Mouse (Mus musculus): ENCODE data around the gene Tns4. TPM values are rescaled to one million over a fixed set of nuclear protein-coding genes. Genes with fewer than 3 reads are reported as not detected.
A peak's percentile ranks its signal among the peaks of the same experiment; 100 is the strongest.

Tns4 gene
- polyA plus RNA-seq, 1 experiment, result not detected

DNA sequence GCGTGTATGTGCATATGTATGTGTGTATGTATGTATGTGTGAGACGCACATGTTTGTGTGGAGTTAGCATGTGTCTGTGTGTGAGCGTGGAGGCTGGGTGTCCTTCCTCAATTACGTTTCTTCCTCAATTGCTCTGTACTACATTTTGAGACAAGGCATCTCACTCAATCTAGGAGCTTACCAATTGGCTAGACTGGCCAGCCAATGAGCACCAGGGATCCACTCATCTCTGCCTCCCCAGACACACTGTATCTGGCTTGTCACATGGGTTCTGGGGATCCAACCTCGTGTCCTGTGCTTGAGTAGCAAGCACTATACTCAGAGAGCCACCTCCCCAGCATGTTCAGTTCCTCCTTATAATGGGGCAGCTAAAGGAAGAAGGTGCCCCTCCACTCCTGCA is 20.7 kb downstream of the Tns4 start:
- Histone ChIP-seq H3K27ac (ENCODE audit: insufficient read depth, low read depth, low read length) (no peak overlapping the region), H3K4me3 (ENCODE audit: insufficient read depth, low read depth, low read length) (no peak overlapping the region), H3K4me1 (ENCODE audit: control insufficient read depth, insufficient read depth, low read length) (peaks cover 4% of the 10 kb centered on the region)
- 94% methylated on average over 5 of the region's 5 CpGs for WGBS
- TF ChIP-seq POLR2A (IDR thresholded peaks at IDR 0.05; ENCODE audit: insufficient read depth, low read depth, low read length) (no peak), CTCF (IDR thresholded peaks at IDR 0.05; ENCODE audit: insufficient read depth, low read depth, low read length) (no peak)

DNA sequence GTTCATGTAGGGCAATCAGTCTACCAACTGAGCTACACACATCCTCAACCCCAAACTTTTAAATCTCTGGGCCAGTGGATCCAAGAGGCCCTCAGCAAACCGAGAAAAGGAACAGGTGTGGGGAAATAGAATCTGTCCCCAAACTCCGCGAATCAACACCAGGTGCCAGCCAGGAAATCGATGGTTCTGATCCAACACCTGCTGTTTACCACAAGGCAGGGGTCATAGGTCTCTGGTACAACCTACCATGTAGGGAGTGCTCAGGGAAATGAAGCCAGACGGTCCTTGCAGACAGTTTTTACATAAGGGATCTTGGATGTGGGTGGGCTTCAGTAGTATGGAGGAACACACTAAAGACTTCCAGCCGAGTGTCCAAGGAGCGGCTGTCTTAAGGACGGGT is 21.5 kb downstream of the Tns4 start:
- 93% methylated on average over 8 of the region's 8 CpGs for WGBS
- TF ChIP-seq CTCF (IDR thresholded peaks at IDR 0.05; ENCODE audit: insufficient read depth, low read depth, low read length), result no peak
- no peak for TF ChIP-seq POLR2A (IDR thresholded peaks at IDR 0.05; ENCODE audit: insufficient read depth, low read depth, low read length)
- H3K27ac ChIP-seq (ENCODE audit: insufficient read depth, low read depth, low read length), result no peak overlapping the region
- no peak overlapping the region for H3K4me3 ChIP-seq (ENCODE audit: insufficient read depth, low read depth, low read length)
- peaks cover 4% of the 10 kb centered on the region for H3K4me1 ChIP-seq (ENCODE audit: control insufficient read depth, insufficient read depth, low read length)

DNA sequence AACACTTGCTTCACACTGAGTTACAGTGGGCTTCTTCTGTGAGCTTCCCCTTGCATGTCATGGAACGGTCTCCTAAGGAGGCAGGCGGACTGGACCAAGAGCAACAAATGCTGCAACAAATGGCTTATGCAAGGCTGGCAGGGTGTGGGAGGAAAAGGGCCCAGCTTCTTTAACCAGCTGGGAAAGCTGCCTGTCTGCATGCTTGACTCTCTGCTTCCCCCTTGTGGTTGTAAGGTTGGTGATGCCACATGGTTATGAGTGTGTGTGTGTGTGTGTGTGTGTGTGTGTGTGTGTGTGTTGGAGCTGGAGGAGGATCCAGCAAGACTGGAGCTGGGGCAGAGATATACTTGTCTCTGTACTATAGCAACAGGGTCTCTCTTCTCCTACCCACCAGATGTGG is 23.1 kb downstream of the Tns4 start:
- Histone ChIP-seq H3K4me3 (ENCODE audit: insufficient read depth, low read depth, low read length) (no peak overlapping the region), H3K4me1 (ENCODE audit: control insufficient read depth, insufficient read depth, low read length) (peaks cover 4% of the 10 kb centered on the region), H3K27ac (ENCODE audit: insufficient read depth, low read depth, low read length) (no peak overlapping the region)
- 18% methylated on average over 2 of the region's 2 CpGs for WGBS
- peak; percentile 51; the same call in 1 of the 2 replicates for TF ChIP-seq CTCF (IDR thresholded peaks at IDR 0.05; ENCODE audit: insufficient read depth, low read depth, low read length)
- TF ChIP-seq POLR2A (IDR thresholded peaks at IDR 0.05; ENCODE audit: insufficient read depth, low read depth, low read length), result no peak

DNA sequence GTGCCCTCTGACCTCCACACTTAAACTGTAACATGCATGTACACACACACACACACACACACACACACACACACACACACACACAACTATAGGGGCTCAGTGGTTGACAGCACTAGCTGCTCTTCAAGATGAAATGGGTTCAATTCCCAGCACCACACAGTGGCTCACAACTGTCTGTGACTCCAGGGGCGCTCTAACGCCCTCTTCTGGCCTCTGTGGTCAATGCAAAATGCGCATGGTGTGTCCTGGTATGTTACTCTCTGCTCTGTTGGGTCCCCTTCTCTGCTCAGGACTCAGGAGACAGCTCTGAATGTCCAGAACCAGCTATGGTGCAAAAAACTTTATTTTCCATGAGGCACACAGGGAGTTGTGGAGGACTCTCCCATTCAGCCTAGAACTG is 23.8 kb downstream of the Tns4 start:
- 85% methylated on average over 3 of the region's 3 CpGs for WGBS
- H3K27ac ChIP-seq (ENCODE audit: insufficient read depth, low read depth, low read length), result no peak overlapping the region
- no peak overlapping the region for H3K4me3 ChIP-seq (ENCODE audit: insufficient read depth, low read depth, low read length)
- no peak for TF ChIP-seq CTCF (IDR thresholded peaks at IDR 0.05; ENCODE audit: insufficient read depth, low read depth, low read length)
- peaks cover 5% of the 10 kb centered on the region for H3K4me1 ChIP-seq (ENCODE audit: control insufficient read depth, insufficient read depth, low read length)

DNA sequence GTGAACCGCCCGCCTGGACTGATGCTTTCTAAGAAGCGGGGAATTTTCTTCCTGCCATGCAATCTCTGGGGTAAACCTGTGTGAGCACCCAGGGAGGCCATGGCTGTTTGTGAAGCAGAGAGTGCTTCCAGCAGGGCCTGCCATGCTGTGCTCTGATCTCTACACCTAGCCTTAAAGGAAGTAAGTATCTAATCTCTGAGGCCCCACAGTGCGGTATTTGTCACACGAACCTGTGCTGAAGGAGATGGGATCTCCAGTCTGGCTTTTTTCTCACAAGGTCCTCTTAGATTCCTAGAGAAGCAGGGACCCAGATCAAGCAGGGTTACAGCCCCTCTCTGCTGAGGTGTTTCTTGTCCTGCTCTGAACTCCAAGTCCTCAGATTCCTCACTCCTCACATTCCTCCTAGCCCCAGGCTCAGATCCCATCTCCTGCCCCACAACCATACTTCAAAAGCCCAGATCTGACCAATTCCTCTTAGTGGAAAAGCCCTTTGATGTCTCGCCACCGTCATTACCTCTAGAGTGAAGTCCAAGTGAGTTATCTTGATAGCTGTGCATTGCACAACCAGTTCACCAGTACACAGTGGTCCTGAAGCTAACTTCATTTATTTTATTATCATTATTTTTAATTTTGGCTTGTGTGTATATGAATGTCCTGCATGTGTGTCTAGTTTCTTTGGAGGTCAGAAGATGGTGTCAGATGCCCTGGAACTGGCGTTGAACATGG is 25.5 kb downstream of the Tns4 start:
- 90% methylated on average over 8 of the region's 8 CpGs for WGBS
- TF ChIP-seq CTCF (IDR thresholded peaks at IDR 0.05; ENCODE audit: insufficient read depth, low read depth, low read length) (no peak), POLR2A (IDR thresholded peaks at IDR 0.05; ENCODE audit: insufficient read depth, low read depth, low read length) (no peak)
- no peak overlapping the region for H3K27ac ChIP-seq (ENCODE audit: insufficient read depth, low read depth, low read length)
- H3K4me1 ChIP-seq (ENCODE audit: control insufficient read depth, insufficient read depth, low read length), result peaks cover 9% of the 10 kb centered on the region
- no peak overlapping the region for H3K4me3 ChIP-seq (ENCODE audit: insufficient read depth, low read depth, low read length)

DNA sequence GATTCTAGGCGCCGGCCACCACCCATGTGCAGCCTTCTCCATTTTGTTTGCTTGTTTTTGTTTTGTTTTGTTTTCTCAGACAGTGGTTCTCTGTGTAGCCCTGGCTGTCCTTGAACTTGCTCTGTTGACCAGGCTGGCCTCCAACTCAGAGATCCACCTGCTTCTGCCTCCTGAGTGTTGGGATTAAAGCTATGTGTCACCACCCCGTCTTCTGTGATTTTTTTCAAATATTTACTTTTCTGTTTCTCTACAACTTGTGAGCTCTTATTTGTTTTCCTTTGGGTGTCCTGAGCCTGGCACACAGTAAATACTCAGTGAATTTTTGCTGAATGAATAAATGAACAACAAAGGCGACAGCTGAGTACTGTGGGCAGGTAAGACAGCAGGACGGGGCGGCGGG is 26.4 kb downstream of the Tns4 start:
- TF ChIP-seq POLR2A (IDR thresholded peaks at IDR 0.05; ENCODE audit: insufficient read depth, low read depth, low read length) (no peak), CTCF (IDR thresholded peaks at IDR 0.05; ENCODE audit: insufficient read depth, low read depth, low read length) (no peak)
- H3K4me3 ChIP-seq (ENCODE audit: insufficient read depth, low read depth, low read length), result no peak overlapping the region
- 92% methylated on average over 7 of the region's 7 CpGs for WGBS
- H3K27ac ChIP-seq (ENCODE audit: insufficient read depth, low read depth, low read length), result no peak overlapping the region
- H3K4me1 ChIP-seq (ENCODE audit: control insufficient read depth, insufficient read depth, low read length), result peaks cover 9% of the 10 kb centered on the region

DNA sequence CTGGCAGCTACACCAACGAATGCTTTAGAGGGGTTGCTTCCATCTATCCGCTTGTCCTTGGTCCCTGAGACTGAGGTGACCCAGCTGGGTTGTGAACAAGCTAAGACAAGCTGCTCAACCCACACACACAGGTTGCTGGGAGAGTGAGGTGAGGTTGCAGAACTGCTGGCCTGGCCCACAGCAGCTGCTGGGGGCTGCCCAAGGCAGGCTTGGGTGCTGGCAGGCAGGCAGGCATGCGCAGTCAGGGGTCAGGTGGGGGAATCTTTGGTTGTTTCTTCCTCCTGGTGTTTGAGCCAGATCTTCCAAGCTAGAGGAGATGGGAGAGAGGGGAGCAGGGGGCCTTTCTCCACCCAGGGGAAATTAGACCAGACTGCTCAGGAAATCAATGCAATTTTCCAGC is 28.7 kb downstream of the Tns4 start:
- H3K4me1 ChIP-seq (ENCODE audit: control insufficient read depth, insufficient read depth, low read length), result peaks cover 16% of the 10 kb centered on the region
- TF ChIP-seq CTCF (IDR thresholded peaks at IDR 0.05; ENCODE audit: insufficient read depth, low read depth, low read length) (no peak), POLR2A (IDR thresholded peaks at IDR 0.05; ENCODE audit: insufficient read depth, low read depth, low read length) (no peak)
- H3K4me3 ChIP-seq (ENCODE audit: insufficient read depth, low read depth, low read length), result no peak overlapping the region
- WGBS, result 85% methylated on average over 3 of the region's 3 CpGs
- no peak overlapping the region for H3K27ac ChIP-seq (ENCODE audit: insufficient read depth, low read depth, low read length)

DNA sequence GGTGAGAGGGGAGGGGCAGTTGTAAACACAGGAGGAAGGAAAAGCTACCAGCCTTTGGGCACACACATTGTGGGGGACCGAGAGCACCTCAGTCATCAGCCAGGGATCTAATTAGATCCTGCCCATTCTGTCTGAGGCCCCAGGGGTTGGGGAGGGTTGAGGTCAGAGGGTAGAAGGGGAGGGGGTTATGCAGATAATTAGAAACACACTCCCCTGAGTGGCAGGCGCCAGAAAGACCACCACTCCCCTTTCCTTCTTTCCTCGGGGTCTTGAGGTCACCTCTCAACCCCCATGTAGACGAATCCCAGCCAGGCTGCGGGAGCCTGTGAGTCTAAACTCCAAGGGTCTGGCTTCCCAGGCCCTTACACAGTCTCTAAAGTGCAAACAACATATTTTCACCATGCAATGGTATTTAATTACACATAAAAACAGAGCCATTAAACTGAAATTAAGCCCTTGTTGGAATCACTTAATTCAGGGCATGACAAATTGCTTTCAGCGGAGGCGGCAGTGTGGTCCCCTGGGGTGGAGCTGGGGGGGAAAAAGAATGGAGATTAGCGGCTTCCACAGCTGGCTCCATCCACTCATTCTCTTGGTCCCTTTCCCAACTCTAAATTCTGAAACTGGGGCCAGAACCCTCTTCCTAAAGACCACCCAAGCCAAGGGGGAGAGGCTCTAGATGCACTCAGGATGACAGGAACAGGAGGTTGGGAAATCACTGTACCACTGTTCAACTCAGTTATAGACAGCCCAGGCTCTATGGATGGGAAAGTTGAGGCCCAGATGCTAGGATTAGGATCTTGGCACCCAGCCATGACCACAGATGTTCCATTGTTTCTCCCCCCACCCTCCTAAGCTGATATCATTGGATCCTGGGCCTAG is 33.3 kb downstream of the Tns4 start:
- Histone ChIP-seq H3K4me3 (ENCODE audit: insufficient read depth, low read depth, low read length) (no peak overlapping the region), H3K4me1 (ENCODE audit: control insufficient read depth, insufficient read depth, low read length) (peaks cover 27% of the 10 kb centered on the region), H3K27ac (ENCODE audit: insufficient read depth, low read depth, low read length) (no peak overlapping the region)
- WGBS, result 19% methylated on average over 8 of the region's 8 CpGs
- no peak for TF ChIP-seq POLR2A (IDR thresholded peaks at IDR 0.05; ENCODE audit: insufficient read depth, low read depth, low read length)

DNA sequence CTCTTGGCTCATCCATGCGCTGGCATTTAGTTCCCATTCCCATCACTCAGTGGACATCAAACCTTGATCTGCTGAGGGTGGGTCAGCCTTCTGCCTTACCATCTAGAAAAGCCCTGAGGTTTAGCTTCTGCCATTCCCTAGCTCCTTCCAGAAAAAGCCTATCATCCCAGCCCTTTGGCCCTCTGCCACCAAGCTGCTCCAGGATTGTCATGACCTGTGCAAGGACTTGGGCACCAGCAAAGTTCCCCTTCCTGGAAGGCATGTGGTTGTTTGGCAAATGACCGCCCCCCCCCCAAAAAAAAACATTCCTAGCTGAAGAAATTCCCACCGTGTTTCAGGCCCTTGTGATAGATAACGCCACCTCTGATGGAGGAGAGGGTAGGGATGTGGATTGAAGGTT is 34.0 kb downstream of the Tns4 start:
- H3K27ac ChIP-seq (ENCODE audit: insufficient read depth, low read depth, low read length), result no peak overlapping the region
- 69% methylated on average over 4 of the region's 4 CpGs for WGBS
- H3K4me1 ChIP-seq (ENCODE audit: control insufficient read depth, insufficient read depth, low read length), result peaks cover 24% of the 10 kb centered on the region
- TF ChIP-seq CTCF (IDR thresholded peaks at IDR 0.05; ENCODE audit: insufficient read depth, low read depth, low read length) (no peak), POLR2A (IDR thresholded peaks at IDR 0.05; ENCODE audit: insufficient read depth, low read depth, low read length) (no peak)
- no peak overlapping the region for H3K4me3 ChIP-seq (ENCODE audit: insufficient read depth, low read depth, low read length)
